Mouse (Mus musculus): ENCODE data around the gene Runx1. TPM values are rescaled to one million over a fixed set of nuclear protein-coding genes. Genes with fewer than 3 reads are reported as not detected.
A peak's percentile ranks its signal among the peaks of the same experiment; 100 is the strongest.

Gene Runx1
- polyA plus RNA-seq, 1 experiment from 2014 or later = 4.2 TPM

- H3K36me3 ChIP-seq (replicated peaks; ENCODE audit: control insufficient read depth, insufficient read depth, low read depth, low read length) = no peaks in the 10 kb centered on the region
- no peak overlapping the region for H3K4me3 ChIP-seq (ENCODE audit: low read depth, low read length)
- H3K4me2 ChIP-seq (ENCODE audit: low read depth, low read length) = no peak overlapping the region
- WGBS = 30% methylated on average over 5 of the region's 5 CpGs
- H3K4me1 ChIP-seq (ENCODE audit: control insufficient read depth, insufficient read depth, low read length) = no peaks in the 10 kb centered on the region
- H3K27me3 ChIP-seq (ENCODE audit: control insufficient read depth, insufficient read depth, low read length) = no peaks in the 10 kb centered on the region
- no peak overlapping the region for H3K9ac ChIP-seq (replicated peaks; ENCODE audit: low read length)
- H3K27ac ChIP-seq (replicated peaks; ENCODE audit: low read depth, low read length) = no peak overlapping the region
- ATAC-seq (replicated peaks; ENCODE audit: insufficient number of reproducible peaks, low FRiP score, low TSS enrichment, low read depth) (no peak), DNase-seq (ENCODE audit: low spot score) (no peak)
- H3K9me3 ChIP-seq (replicated peaks; ENCODE audit: control insufficient read depth, low read length) = no peaks in the 10 kb centered on the region
Measured at GRCm38 (mm10) chr16:92566146-92566545, 259.8 kb downstream of the Runx1 start.

- DNase-seq (ENCODE audit: low spot score) = peak; percentile 91
- Histone ChIP-seq H3K27ac (replicated peaks; ENCODE audit: low read depth, low read length) (no peak overlapping the region), H3K36me3 (replicated peaks; ENCODE audit: control insufficient read depth, insufficient read depth, low read depth, low read length) (no peaks in the 10 kb centered on the region), H3K4me1 (ENCODE audit: control insufficient read depth, insufficient read depth, low read length) (no peaks in the 10 kb centered on the region), H3K4me2 (ENCODE audit: low read depth, low read length) (no peak overlapping the region), H3K4me3 (ENCODE audit: low read depth, low read length) (no peak overlapping the region), H3K27me3 (ENCODE audit: control insufficient read depth, insufficient read depth, low read length) (no peaks in the 10 kb centered on the region), H3K9me3 (replicated peaks; ENCODE audit: control insufficient read depth, low read length) (no peaks in the 10 kb centered on the region), H3K9ac (replicated peaks; ENCODE audit: low read length) (no peak overlapping the region)
- peak; percentile 76; the same call in 1 of the 2 replicates for ATAC-seq (replicated peaks; ENCODE audit: insufficient number of reproducible peaks, low FRiP score, low TSS enrichment, low read depth)
- WGBS = 3% methylated on average over 6 of the region's 6 CpGs
Measured at GRCm38 (mm10) chr16:92565708-92566107, 260.2 kb downstream of the Runx1 start.

- no peak overlapping the region for H3K27ac ChIP-seq (replicated peaks; ENCODE audit: low read depth, low read length)
- DNase-seq (ENCODE audit: low spot score) = no peak
- no peaks in the 10 kb centered on the region for H3K27me3 ChIP-seq (ENCODE audit: control insufficient read depth, insufficient read depth, low read length)
- no peaks in the 10 kb centered on the region for H3K9me3 ChIP-seq (replicated peaks; ENCODE audit: control insufficient read depth, low read length)
- ATAC-seq (replicated peaks; ENCODE audit: insufficient number of reproducible peaks, low FRiP score, low TSS enrichment, low read depth) = no peak
- H3K4me3 ChIP-seq (ENCODE audit: low read depth, low read length) = no peak overlapping the region
- no peak overlapping the region for H3K9ac ChIP-seq (replicated peaks; ENCODE audit: low read length)
- H3K4me2 ChIP-seq (ENCODE audit: low read depth, low read length) = no peak overlapping the region
- H3K4me1 ChIP-seq (ENCODE audit: control insufficient read depth, insufficient read depth, low read length) = no peaks in the 10 kb centered on the region
- WGBS = 71% methylated on average over 11 of the region's 11 CpGs
- H3K36me3 ChIP-seq (replicated peaks; ENCODE audit: control insufficient read depth, insufficient read depth, low read depth, low read length) = no peaks in the 10 kb centered on the region
Measured at GRCm38 (mm10) chr16:92565291-92565690, 260.7 kb downstream of the Runx1 start.

- Histone ChIP-seq H3K27me3 (ENCODE audit: control insufficient read depth, insufficient read depth, low read length) (no peaks in the 10 kb centered on the region), H3K4me2 (ENCODE audit: low read depth, low read length) (no peak overlapping the region), H3K9ac (replicated peaks; ENCODE audit: low read length) (no peak overlapping the region), H3K27ac (replicated peaks; ENCODE audit: low read depth, low read length) (no peak overlapping the region), H3K36me3 (replicated peaks; ENCODE audit: control insufficient read depth, insufficient read depth, low read depth, low read length) (no peaks in the 10 kb centered on the region), H3K4me3 (ENCODE audit: low read depth, low read length) (no peak overlapping the region), H3K4me1 (ENCODE audit: control insufficient read depth, insufficient read depth, low read length) (no peaks in the 10 kb centered on the region), H3K9me3 (replicated peaks; ENCODE audit: control insufficient read depth, low read length) (no peaks in the 10 kb centered on the region)
- 86% methylated on average over 1 of the region's 1 CpGs for WGBS
- ATAC-seq (replicated peaks; ENCODE audit: insufficient number of reproducible peaks, low FRiP score, low TSS enrichment, low read depth) (no peak), DNase-seq (ENCODE audit: low spot score) (no peak)
Measured at GRCm38 (mm10) chr16:92555051-92555450, 270.9 kb downstream of the Runx1 start.

- Histone ChIP-seq H3K36me3 (replicated peaks; ENCODE audit: control insufficient read depth, insufficient read depth, low read depth, low read length) (no peaks in the 10 kb centered on the region), H3K9me3 (replicated peaks; ENCODE audit: control insufficient read depth, low read length) (no peaks in the 10 kb centered on the region)
- 47% methylated on average over 11 of the region's 11 CpGs for WGBS
Measured at GRCm38 (mm10) chr16:92552858-92553257, 273.1 kb downstream of the Runx1 start.

GRCm38 (mm10) chr16:92552106-92552382, 273.9 kb downstream of the Runx1 start:
- no peaks in the 10 kb centered on the region for H3K27me3 ChIP-seq (ENCODE audit: control insufficient read depth, insufficient read depth, low read length)
- no peaks in the 10 kb centered on the region for H3K9me3 ChIP-seq (replicated peaks; ENCODE audit: control insufficient read depth, low read length)
- WGBS = 69% methylated on average over 9 of the region's 9 CpGs
- no peak overlapping the region for H3K9ac ChIP-seq (replicated peaks; ENCODE audit: low read length)
- H3K4me3 ChIP-seq (ENCODE audit: low read depth, low read length) = no peak overlapping the region
- ATAC-seq (replicated peaks; ENCODE audit: insufficient number of reproducible peaks, low FRiP score, low TSS enrichment, low read depth) = no peak
- DNase-seq (ENCODE audit: low spot score) = no peak
- H3K4me1 ChIP-seq (ENCODE audit: control insufficient read depth, insufficient read depth, low read length) = no peaks in the 10 kb centered on the region
- H3K36me3 ChIP-seq (replicated peaks; ENCODE audit: control insufficient read depth, insufficient read depth, low read depth, low read length) = no peaks in the 10 kb centered on the region
- H3K4me2 ChIP-seq (ENCODE audit: low read depth, low read length) = no peak overlapping the region
- no peak overlapping the region for H3K27ac ChIP-seq (replicated peaks; ENCODE audit: low read depth, low read length)

More at GRCm38 (mm10) chr16:92552858-92553257, 273.1 kb downstream of the Runx1 start:
- H3K4me3 ChIP-seq (ENCODE audit: low read depth, low read length) = no peak overlapping the region
- no peak overlapping the region for H3K9ac ChIP-seq (replicated peaks; ENCODE audit: low read length)
- DNase-seq (ENCODE audit: low spot score) (no peak), ATAC-seq (replicated peaks; ENCODE audit: insufficient number of reproducible peaks, low FRiP score, low TSS enrichment, low read depth) (no peak)
- H3K4me2 ChIP-seq (ENCODE audit: low read depth, low read length) = no peak overlapping the region
- H3K4me1 ChIP-seq (ENCODE audit: control insufficient read depth, insufficient read depth, low read length) = no peaks in the 10 kb centered on the region
- H3K27me3 ChIP-seq (ENCODE audit: control insufficient read depth, insufficient read depth, low read length) = no peaks in the 10 kb centered on the region
- no peak overlapping the region for H3K27ac ChIP-seq (replicated peaks; ENCODE audit: low read depth, low read length)
